Mouse (Mus musculus) ES-E14 (cell line): Measurements from ENCODE around the gene Dapk3. TPM values are rescaled to one million over a fixed set of nuclear protein-coding genes. Genes with fewer than 3 reads are reported as not detected.
A peak's percentile ranks its signal among the peaks of the same experiment; 100 is the strongest.

Source experiments
- DNase-seq: peaks from one replicate; pipeline ENCODE4 v3.0.0-alpha.2; 2013; ENCODE audit warnings: low read depth, low spot score
- H3K27ac ChIP-seq: 2 replicates; pipeline ENCODE4 v1.5.1; 2012; ENCODE audit warnings: low read depth, mild to moderate bottlenecking, low read length, moderate library complexity, mixed read lengths; ENCODE audit not compliant: poor library complexity, insufficient read depth, severe bottlenecking
- H3K36me3 ChIP-seq: 2 replicates; pipeline ENCODE4 v1.6.1; 2012; ENCODE audit warnings: mild to moderate bottlenecking, low read length, moderate library complexity, mixed read lengths; ENCODE audit not compliant: control insufficient read depth, poor library complexity, insufficient read depth, severe bottlenecking
- H3K4me1 ChIP-seq, 2 experiments: fragments of 150-350 bp in 1 of 2; sonication (generic) in 1 of 2; 2 replicates each; pipeline ENCODE4 v1.6.1; 2012; ENCODE audit warnings: low read length in 2 of 2, mild to moderate bottlenecking in 1 of 2, mixed read lengths in 1 of 2; ENCODE audit not compliant: control insufficient read depth in 2 of 2, insufficient read depth in 2 of 2, poor library complexity in 1 of 2
- H3K4me3 ChIP-seq, 2 experiments: fragments of 150-350 bp in 1 of 2; sonication (generic) in 1 of 2; 2 replicates each; pipeline ENCODE4 v1.5.1; 2012; ENCODE audit warnings: low read length in 2 of 2, low read depth in 1 of 2, mild to moderate bottlenecking in 1 of 2, mixed read lengths in 1 of 2; ENCODE audit not compliant: insufficient read depth in 1 of 2, poor library complexity in 1 of 2, severe bottlenecking in 1 of 2
- H3K9ac ChIP-seq: 2 replicates; pipeline ENCODE4 v1.6.1; 2012; ENCODE audit warnings: low read depth, mild to moderate bottlenecking, low read length, mixed read lengths; ENCODE audit not compliant: poor library complexity, insufficient read depth, severe bottlenecking
- H3K9me3 ChIP-seq: fragments of 150-350 bp; sonication (generic); 2 replicates; pipeline ENCODE4 v1.6.1; 2012; ENCODE audit warnings: low read depth, mild to moderate bottlenecking, low read length; ENCODE audit not compliant: control insufficient read depth, insufficient read depth
- CHD2 ChIP-seq: IDR thresholded peaks from 2 replicates; pipeline ENCODE4 v1.6.1; 2014; ENCODE audit warnings: mild to moderate bottlenecking, low read depth, low read length, inconsistent platforms
- HCFC1 ChIP-seq: IDR thresholded peaks from 2 replicates; pipeline ENCODE4 v1.6.1; 2012; ENCODE audit warnings: low read length, inconsistent platforms, borderline replicate concordance; ENCODE audit not compliant: insufficient read depth
- MAFK ChIP-seq: IDR thresholded peaks from 2 replicates; pipeline ENCODE4 v1.6.1; 2014; ENCODE audit warnings: mild to moderate bottlenecking, low read depth, low read length, inconsistent platforms; ENCODE audit not compliant: insufficient read depth
- ZC3H11A ChIP-seq: IDR thresholded peaks from 2 replicates; pipeline ENCODE4 v1.6.1; 2012; ENCODE audit warnings: low read depth, mild to moderate bottlenecking, inconsistent platforms, low read length, borderline replicate concordance
- ZNF384 ChIP-seq: IDR thresholded peaks from 2 replicates; pipeline ENCODE4 v1.6.1; 2012; ENCODE audit warnings: low read depth, low read length, inconsistent platforms
- in situ Hi-C, 2 experiments: fragments of 600-800 bp; cut with MboI; formaldehyde crosslinking; loops; one replicate each; pipeline ENCODE4 v1.15.1; 2025; ENCODE audit warnings: low sequenced_read_pairs in 2 of 2, inconsistent platforms in 1 of 2; ENCODE audit not compliant: unreplicated experiment in 2 of 2
- total RNA-seq: library from RNA; depleted of rRNA; stranded (reverse); fragments of 300-350 nt; gene quantifications from 2 replicates; pipeline ENCODE4 v1.2.3, GENCODE M21; 2012

The Dapk3 gene
- total RNA-seq, 1 experiment, result 65.1 TPM

DNA sequence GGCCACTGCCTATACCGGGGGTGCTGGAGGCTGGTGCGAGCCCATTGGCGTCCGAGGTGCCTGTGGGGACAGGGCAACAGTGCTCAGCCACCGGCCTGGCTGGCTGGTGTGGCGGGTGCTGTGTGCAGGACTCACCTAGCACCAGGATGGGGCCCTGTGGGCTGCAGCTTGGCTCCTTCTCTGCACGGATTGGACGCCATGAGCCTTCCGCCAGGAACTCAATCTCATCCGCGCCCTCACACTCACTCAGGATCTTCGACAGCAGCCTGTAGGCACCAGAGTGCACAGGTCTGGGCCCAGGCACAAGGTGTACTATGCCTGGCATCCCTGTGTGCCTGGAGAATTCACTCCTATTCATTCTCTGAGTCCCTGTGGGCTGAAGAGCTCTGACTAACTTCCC is 28.5 kb upstream of the Dapk3 start:
- H3K36me3 ChIP-seq, result peaks cover 56% of the 10 kb centered on the region
- peaks cover 0 to 16% of the 10 kb centered on the region in 2 experiments; a peak in 1 of 4 replicates for H3K4me1 ChIP-seq
- no peak for DNase-seq
- peak overlapping the region in 1 of 2 experiments; percentile 38; a peak in 1 of 4 replicates for H3K4me3 ChIP-seq
- in situ Hi-C loops, result no loop called here
- TF ChIP-seq CHD2, result no peak
- TF ChIP-seq HCFC1, result no peak
- TF ChIP-seq ZNF384, result no peak
- no peak for TF ChIP-seq MAFK
- TF ChIP-seq ZC3H11A, result no peak
- no peak overlapping the region for H3K9ac ChIP-seq
- no peaks in the 10 kb centered on the region for H3K9me3 ChIP-seq
- H3K27ac ChIP-seq, result no peak overlapping the region

DNA sequence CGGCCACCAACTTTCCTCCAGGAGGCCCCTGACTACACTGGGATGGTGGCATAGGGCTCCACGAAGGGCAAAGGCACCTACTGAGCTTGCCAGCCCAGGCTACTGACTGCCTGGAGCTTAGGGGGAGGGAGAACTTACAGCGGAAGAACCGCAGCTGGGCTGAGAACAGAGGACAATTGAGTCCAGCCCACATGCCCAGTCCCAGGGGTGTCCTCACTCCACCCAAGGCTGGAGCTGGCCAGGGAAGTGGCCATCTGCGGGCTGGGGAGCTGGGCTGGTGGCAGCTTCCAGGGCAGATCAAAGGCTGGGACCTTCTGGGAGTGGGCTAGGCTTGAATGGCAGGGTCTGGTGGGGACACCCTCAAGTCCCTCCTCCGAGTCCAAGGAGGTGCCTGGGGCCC is 28.1 kb upstream of the Dapk3 start:
- Histone ChIP-seq H3K27ac (no peak overlapping the region), H3K4me1 (peaks cover 0 to 15% of the 10 kb centered on the region in 2 experiments; a peak in 1 of 4 replicates), H3K9ac (no peak overlapping the region), H3K36me3 (peaks cover 55% of the 10 kb centered on the region), H3K9me3 (no peaks in the 10 kb centered on the region), H3K4me3 (no peak overlapping the region)
- in situ Hi-C loops, result no loop called here
- no peak for DNase-seq
- no peak for TF ChIP-seq HCFC1
- no peak for TF ChIP-seq ZNF384
- TF ChIP-seq ZC3H11A, result no peak
- no peak for TF ChIP-seq CHD2
- no peak for TF ChIP-seq MAFK

DNA sequence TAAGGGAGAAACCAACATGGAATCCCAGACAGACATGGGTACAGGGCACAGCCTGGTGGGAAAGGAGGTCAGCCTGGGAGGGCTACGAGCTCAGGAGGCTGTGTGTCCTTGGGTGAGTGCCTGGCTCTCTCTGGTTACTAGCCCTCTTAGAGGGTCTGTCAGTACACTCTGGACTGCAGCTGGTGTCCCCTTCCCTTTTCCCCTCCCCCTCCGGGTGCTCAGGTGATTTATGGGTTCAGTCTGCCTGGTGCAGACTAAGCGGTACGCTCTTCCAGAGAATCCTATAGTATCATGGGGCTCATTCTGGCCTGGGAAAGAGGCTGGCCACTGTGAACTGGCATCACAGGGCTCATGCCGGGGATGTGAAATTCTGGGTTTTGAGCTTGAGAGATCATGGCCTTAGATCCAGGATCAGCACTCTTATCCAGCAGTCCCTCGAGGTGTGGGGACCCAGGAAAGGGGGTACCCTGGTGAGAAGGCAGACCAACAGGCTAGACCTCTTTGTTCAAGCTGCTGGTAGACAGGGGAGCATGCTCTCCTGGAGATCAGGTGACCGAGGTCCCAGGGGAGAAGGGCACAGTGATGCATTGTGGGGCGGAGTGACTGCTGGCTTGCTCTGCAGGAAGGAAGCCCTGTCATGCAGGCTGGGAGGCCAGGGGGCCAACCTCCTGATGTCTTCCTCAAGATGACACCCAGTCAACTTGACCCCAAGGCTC is 21.0 kb upstream of the Dapk3 start:
- Histone ChIP-seq H3K9me3 (no peaks in the 10 kb centered on the region), H3K4me1 (peaks cover 2 to 13% of the 10 kb centered on the region in 2 experiments; a peak in 2 of 4 replicates), H3K4me3 (no peak overlapping the region), H3K36me3 (peaks cover 50% of the 10 kb centered on the region), H3K27ac (no peak overlapping the region), H3K9ac (no peak overlapping the region)
- DNase-seq, result no peak
- in situ Hi-C loops, result no loop called here
- TF ChIP-seq CHD2, result no peak
- no peak for TF ChIP-seq HCFC1
- TF ChIP-seq MAFK, result no peak
- TF ChIP-seq ZNF384, result no peak
- TF ChIP-seq ZC3H11A, result no peak

DNA sequence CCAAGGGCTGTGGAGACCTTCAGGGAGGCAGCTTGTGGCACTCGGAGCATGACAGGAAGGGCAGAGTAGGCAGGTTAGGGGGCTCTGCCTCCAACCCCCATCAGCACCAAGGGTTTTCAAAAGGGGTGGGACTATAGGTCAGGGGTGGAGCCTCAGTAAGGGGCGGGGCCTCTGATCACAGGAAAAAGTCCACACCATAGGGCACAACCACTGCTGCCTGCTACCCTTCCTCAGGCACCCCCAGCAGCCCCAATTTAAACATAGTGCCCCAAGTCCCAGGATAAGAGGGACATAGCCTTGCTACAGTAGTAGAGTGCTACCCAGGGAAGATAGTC is 20.5 kb upstream of the Dapk3 start:
- H3K27ac ChIP-seq, result no peak overlapping the region
- no peaks in the 10 kb centered on the region for H3K9me3 ChIP-seq
- peaks cover 2 to 15% of the 10 kb centered on the region in 2 experiments; a peak in 2 of 4 replicates for H3K4me1 ChIP-seq
- peaks cover 46% of the 10 kb centered on the region for H3K36me3 ChIP-seq
- no peak for DNase-seq
- H3K4me3 ChIP-seq, result no peak overlapping the region
- TF ChIP-seq MAFK (no peak), ZC3H11A (no peak), ZNF384 (no peak), CHD2 (no peak), HCFC1 (no peak)
- H3K9ac ChIP-seq, result no peak overlapping the region
- in situ Hi-C loops, result no loop called here

DNA sequence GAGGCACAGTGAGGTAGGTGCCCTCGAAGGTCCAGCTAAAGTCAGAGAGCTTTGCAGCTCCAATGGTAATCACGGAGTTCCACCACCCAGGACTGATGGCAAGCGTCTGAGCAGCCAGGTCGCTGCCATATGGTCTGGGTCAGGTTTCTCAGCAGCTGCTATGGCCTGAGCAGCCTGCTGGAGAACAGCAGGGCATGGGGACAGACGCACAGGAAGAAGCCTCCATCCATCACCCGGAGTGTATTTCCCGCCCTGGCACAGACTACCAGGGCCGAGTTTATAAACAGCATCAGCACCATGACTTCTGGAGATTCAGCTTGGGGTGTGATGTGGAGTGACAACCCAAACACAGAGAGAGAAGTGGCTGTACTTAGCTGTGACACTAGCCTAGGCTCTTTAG is 17.7 kb upstream of the Dapk3 start:
- H3K4me1 ChIP-seq, result peaks cover 5 to 14% of the 10 kb centered on the region in 2 experiments; a peak in 3 of 4 replicates
- DNase-seq, result no peak
- H3K36me3 ChIP-seq, result peaks cover 25% of the 10 kb centered on the region
- no peak overlapping the region for H3K27ac ChIP-seq
- in situ Hi-C loops, result no loop called here
- H3K4me3 ChIP-seq, result no peak overlapping the region
- H3K9ac ChIP-seq, result no peak overlapping the region
- no peak for TF ChIP-seq MAFK
- TF ChIP-seq HCFC1, result no peak
- TF ChIP-seq CHD2, result no peak
- TF ChIP-seq ZC3H11A, result no peak
- no peak for TF ChIP-seq ZNF384
- no peaks in the 10 kb centered on the region for H3K9me3 ChIP-seq
